17 mouse cellular contexts compared by ENCODE assay signal in the genomic region with DNA sequence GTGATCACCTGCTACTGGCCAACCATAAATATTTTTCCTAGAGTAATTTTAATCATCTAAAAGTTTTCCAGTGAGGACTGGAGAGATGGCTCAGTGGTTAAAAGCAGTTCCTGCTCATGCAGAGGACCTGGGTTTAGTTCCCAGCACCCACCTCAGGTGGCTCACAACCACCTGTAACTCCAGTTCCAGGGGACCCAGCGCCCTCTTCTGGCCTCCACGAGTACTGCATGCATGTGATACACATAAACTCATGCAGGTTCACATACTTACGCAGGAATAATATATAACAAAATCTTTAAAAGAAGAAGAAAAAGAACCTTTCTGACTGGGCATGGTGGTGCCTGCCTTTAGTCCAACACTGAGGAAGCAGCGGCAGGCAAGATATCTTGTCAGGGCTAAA. TPM values are rescaled to one million over a fixed set of nuclear protein-coding genes. Genes with fewer than 3 reads are reported as not detected.
DNase-seq lines count a peak whose midpoint lies in the region; ATAC-seq and TF ChIP-seq lines count a peak whose summit lies in the region.
"Had no signal": no experiment of that assay in that cellular context is flagged by ENCODE, and none has a peak within 500 bp of the region (broad histone marks: within the 10 kb centered on the region; RNA-seq: fewer than 3 reads in every experiment).

No protein-coding gene starts in this region.

- H3K27ac ChIP-seq in kidney, adult 2 months (ENCODE audit: insufficient read depth, low read depth, low read length), result no peak overlapping the region
- no peak overlapping the region for H3K27ac ChIP-seq in lung, postnatal 0 days (ENCODE audit: low read length)
- H3K27ac ChIP-seq in ES-E14 (ENCODE audit: insufficient read depth, low read depth, low read length, poor library complexity, severe bottlenecking), result no peak overlapping the region
- H3K27ac ChIP-seq in stomach, postnatal 0 days (replicated peaks), result no peak overlapping the region
- no peak overlapping the region for H3K27ac ChIP-seq in hindbrain, embryonic 10.5 days
- H3K27ac ChIP-seq: hindbrain, postnatal 0 days; kidney, embryonic 15.5 days; liver, embryonic 13.5 days; midbrain, embryonic 12.5 days had no signal

- H3K9me3 ChIP-seq in lung, postnatal 0 days (ENCODE audit: low read length), result no peaks in the 10 kb centered on the region
- no peaks in the 10 kb centered on the region for H3K9me3 ChIP-seq in ES-E14 (ENCODE audit: control insufficient read depth, insufficient read depth, low read depth, low read length)
- H3K9me3 ChIP-seq in stomach, postnatal 0 days (ENCODE audit: control insufficient read depth, low read length), result no peaks in the 10 kb centered on the region
- peaks cover 9% of the 10 kb centered on the region for H3K9me3 ChIP-seq in hindbrain, embryonic 10.5 days
- H3K9me3 ChIP-seq: G1E; kidney, embryonic 15.5 days; liver, embryonic 13.5 days had no signal

- H3K4me3 ChIP-seq in kidney, adult 2 months (ENCODE audit: insufficient read depth, low read depth, low read length), result no peak overlapping the region
- no peak overlapping the region for H3K4me3 ChIP-seq in lung, postnatal 0 days (ENCODE audit: low read depth, low read length)
- no peak overlapping the region for H3K4me3 ChIP-seq in ES-E14 (ENCODE audit: insufficient read depth in 1 of 2, low read depth in 1 of 2, low read length in 2 of 2, poor library complexity in 1 of 2, severe bottlenecking in 1 of 2)
- no peak overlapping the region for H3K4me3 ChIP-seq in stomach, postnatal 0 days (ENCODE audit: low read depth, low read length)
- no peak overlapping the region for H3K4me3 ChIP-seq in hindbrain, embryonic 10.5 days
- H3K4me3 ChIP-seq: kidney, embryonic 15.5 days; liver, embryonic 13.5 days; midbrain, embryonic 12.5 days had no signal

- no peaks in the 10 kb centered on the region for H3K4me1 ChIP-seq in kidney, adult 2 months (ENCODE audit: control insufficient read depth, insufficient read depth, low read length)
- H3K4me1 ChIP-seq in lung, postnatal 0 days (ENCODE audit: insufficient read depth, low read depth, low read length), result no peaks in the 10 kb centered on the region
- peaks cover 5 to 9% of the 10 kb centered on the region in 2 experiments; a peak in 1 of 4 replicates for H3K4me1 ChIP-seq in ES-E14 (ENCODE audit: control insufficient read depth in 2 of 2, insufficient read depth in 2 of 2, low read length in 2 of 2, poor library complexity in 1 of 2)
- no peaks in the 10 kb centered on the region for H3K4me1 ChIP-seq in stomach, postnatal 0 days (replicated peaks; ENCODE audit: control insufficient read depth, insufficient read depth)
- peaks cover 6% of the 10 kb centered on the region; the same call in 1 of the 2 replicates for H3K4me1 ChIP-seq in hindbrain, embryonic 10.5 days (replicated peaks)
- H3K4me1 ChIP-seq: liver, embryonic 13.5 days; midbrain, embryonic 12.5 days had no signal

- 0 out of 2 replicates have a peak, but pooled peaks have one; percentile 12 for TF ChIP-seq CTCF in kidney, adult 2 months (conservative IDR thresholded peaks at IDR 0.05; ENCODE audit: insufficient read depth, insufficient read length, low read depth, low read length)
- peak; percentile 20; the same call in 1 of the 2 replicates for TF ChIP-seq CTCF in lung, postnatal 0 days (IDR thresholded peaks at IDR 0.05)
- peak; percentile 41 for TF ChIP-seq CTCF in stomach, postnatal 0 days (IDR thresholded peaks at IDR 0.05; ENCODE audit: low read depth)

- WGBS in kidney, adult 2 months, result 88% methylated on average over 4 of the region's 4 CpGs
- 82% methylated on average over 4 of the region's 4 CpGs for WGBS in lung, postnatal 0 days
- WGBS in stomach, postnatal 0 days, result 83% methylated on average over 4 of the region's 4 CpGs
- 84% methylated on average over 4 of the region's 4 CpGs for WGBS in hindbrain, embryonic 10.5 days

- no peaks in the 10 kb centered on the region for H3K27me3 ChIP-seq in kidney, adult 2 months (replicated peaks; ENCODE audit: control insufficient read depth, insufficient read depth, low read length)
- H3K27me3 ChIP-seq in lung, postnatal 0 days (replicated peaks; ENCODE audit: insufficient read depth, low read length), result no peaks in the 10 kb centered on the region
- H3K27me3 ChIP-seq in stomach, postnatal 0 days (ENCODE audit: control insufficient read depth, insufficient read depth, low read length), result no peaks in the 10 kb centered on the region
- no peaks in the 10 kb centered on the region for H3K27me3 ChIP-seq in hindbrain, embryonic 10.5 days (ENCODE audit: insufficient read depth, poor library complexity, severe bottlenecking)
- H3K27me3 ChIP-seq: kidney, embryonic 15.5 days; liver, embryonic 13.5 days; midbrain, embryonic 12.5 days had no signal

- no peak overlapping the region for H3K4me2 ChIP-seq in lung, postnatal 0 days (replicated peaks; ENCODE audit: low read depth, low read length)
- H3K4me2 ChIP-seq in stomach, postnatal 0 days (replicated peaks; ENCODE audit: low read depth), result no peak overlapping the region
- H3K4me2 ChIP-seq: kidney, embryonic 15.5 days; liver, embryonic 13.5 days; midbrain, embryonic 12.5 days had no signal

- no peaks in the 10 kb centered on the region for H3K36me3 ChIP-seq in kidney, adult 2 months (ENCODE audit: control insufficient read depth, insufficient read depth, low read length)
- H3K36me3 ChIP-seq in lung, postnatal 0 days (ENCODE audit: insufficient read depth, low read length), result no peaks in the 10 kb centered on the region
- no peaks in the 10 kb centered on the region for H3K36me3 ChIP-seq in ES-E14 (ENCODE audit: control insufficient read depth, insufficient read depth, low read length, poor library complexity, severe bottlenecking)
- H3K36me3 ChIP-seq in stomach, postnatal 0 days (ENCODE audit: control insufficient read depth, insufficient read depth, low read length), result no peaks in the 10 kb centered on the region
- 0 out of 2 replicates have a peak, but pooled peaks cover 4% of the 10 kb centered on the region for H3K36me3 ChIP-seq in hindbrain, embryonic 10.5 days
- H3K36me3 ChIP-seq: G1E; kidney, embryonic 15.5 days; liver, embryonic 13.5 days; midbrain, embryonic 12.5 days had no signal

- TF ChIP-seq EP300 in lung, postnatal 0 days (IDR thresholded peaks at IDR 0.05), result no peak
- no peak for TF ChIP-seq EP300 in stomach, postnatal 0 days (optimal IDR thresholded peaks at IDR 0.05)

- ATAC-seq in lung, postnatal 0 days, result no peak
- no peak for ATAC-seq in stomach, postnatal 0 days (ENCODE audit: low FRiP score, low TSS enrichment)
- ATAC-seq: forebrain, embryonic 14.5 days; hindbrain, postnatal 0 days had no signal

- no peak for DNase-seq in kidney, adult 2 months
- DNase-seq in kidney, postnatal 36 days, result no peak
- DNase-seq in lung, postnatal 0 days (ENCODE audit: low spot score), result no peak
- no peak for DNase-seq in lung, adult 18-20 months
- DNase-seq in ES-E14 (ENCODE audit: low read depth, low spot score), result no peak
- no peak for DNase-seq in stomach, postnatal 0 days (ENCODE audit: low spot score)
- DNase-seq in hindbrain, embryonic 10.5 days (ENCODE audit: low spot score), result no peak
- DNase-seq: adrenal gland, adult 8-10 months; cerebellum, adult 9-11 months; heart, postnatal 10 days; liver, embryonic 13.5 days; lung, postnatal 4 days had no signal

- in situ Hi-C loops in ES-E14 (cut with MboI; ENCODE audit: low sequenced_read_pairs in 2 of 2, unreplicated experiment in 2 of 2), result no loop called here

- no peak for TF ChIP-seq POLR2A in kidney, adult 2 months (IDR thresholded peaks at IDR 0.05; ENCODE audit: low read depth, low read length)

- H3K9ac ChIP-seq in lung, postnatal 0 days (replicated peaks; ENCODE audit: low read depth), result no peak overlapping the region
- H3K9ac ChIP-seq in ES-E14 (ENCODE audit: insufficient read depth, low read depth, low read length, poor library complexity, severe bottlenecking), result no peak overlapping the region
- no peak overlapping the region for H3K9ac ChIP-seq in stomach, postnatal 0 days (ENCODE audit: low read length)
- H3K9ac ChIP-seq: kidney, embryonic 15.5 days; liver, embryonic 13.5 days; midbrain, embryonic 12.5 days had no signal

TF ChIP-seq in ES-E14, 5 proteins besides CTCF, POLR2A, EP300 and RAD21:
- TF ChIP-seq ZC3H11A (IDR thresholded peaks at IDR 0.05; ENCODE audit: borderline replicate concordance, low read depth, low read length) (0 out of 2 replicates have a peak, but pooled peaks have one; percentile 8), ZNF384 (IDR thresholded peaks at IDR 0.05; ENCODE audit: low read depth, low read length) (no peak), HCFC1 (IDR thresholded peaks at IDR 0.05; ENCODE audit: borderline replicate concordance, insufficient read depth, low read length) (no peak), MAFK (IDR thresholded peaks at IDR 0.05; ENCODE audit: insufficient read depth, low read depth, low read length) (no peak)
TF ChIP-seq in ES-E14: peak in this region for 1.

RNA-seq across cellular contexts. Expression of a gene that starts 33.2 kb away (rescaled TPM):
- polyA plus RNA-seq in kidney, adult 2 months (2012; rRNA removed), result 3.2 and 3.7 TPM in 2 replicates
- polyA plus RNA-seq in lung, postnatal 0 days (2015; fragmentation: Nextera tagmentation; extraction: Ambion mirVana), result 1.6 and 2.1 TPM in 2 replicates
- total RNA-seq in ES-E14 (2012; rRNA removed), result 13.6 and 21.1 TPM in 2 replicates
- polyA plus RNA-seq in stomach, postnatal 0 days (2015; fragmentation: Nextera tagmentation; extraction: Ambion mirVana), result 2.0 and 2.3 TPM in 2 replicates
- 20.4 and 38.9 TPM in 2 replicates for polyA plus RNA-seq in hindbrain, embryonic 10.5 days (2016; fragmentation: Nextera tagmentation; extraction: Ambion mirVana)
- polyA plus RNA-seq: G1E had no signal

RNA-seq across cellular contexts. Expression of a gene that starts 45.4 kb away (rescaled TPM):
- polyA plus RNA-seq in kidney, adult 2 months (2012; rRNA removed), result 13.8 and 17.5 TPM in 2 replicates
- 20.0 and 25.1 TPM in 2 replicates for polyA plus RNA-seq in lung, postnatal 0 days (2015; fragmentation: Nextera tagmentation; extraction: Ambion mirVana)
- total RNA-seq in ES-E14 (2012; rRNA removed), result 12.3 and 12.4 TPM in 2 replicates
- 10.7 and 12.1 TPM in 2 replicates for polyA plus RNA-seq in stomach, postnatal 0 days (2015; fragmentation: Nextera tagmentation; extraction: Ambion mirVana)
- 24.0 and 32.4 TPM in 2 replicates for polyA plus RNA-seq in hindbrain, embryonic 10.5 days (2016; fragmentation: Nextera tagmentation; extraction: Ambion mirVana)
- polyA plus RNA-seq: G1E had no signal
